ENCODE assay signal across 19 mouse cellular contexts in the genomic region with DNA sequence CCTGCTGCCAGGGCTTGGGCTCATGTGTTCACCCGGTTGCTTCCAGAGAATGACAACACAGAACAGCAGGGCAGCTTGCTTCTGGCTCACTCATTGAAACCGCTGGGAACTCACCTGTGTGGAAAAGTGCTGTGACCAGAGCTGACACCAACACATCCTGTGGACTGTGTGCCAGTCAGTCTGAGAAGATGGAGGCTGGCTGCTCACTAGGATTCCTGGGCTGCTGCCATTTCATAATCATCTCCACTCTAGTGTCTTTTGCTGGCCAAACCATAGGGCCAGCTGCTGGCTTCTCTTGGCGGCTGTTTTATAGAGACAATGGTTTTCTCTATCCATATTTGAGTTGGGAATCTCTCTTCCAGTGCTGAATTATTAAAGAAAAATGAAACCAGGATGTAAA.
"Had no signal": no experiment of that assay in that cellular context is flagged by ENCODE, and none has a peak within 500 bp of the region (broad histone marks: within the 10 kb centered on the region; RNA-seq: fewer than 3 reads in every experiment).

No protein-coding gene starts in this region.

- H3K4me3 ChIP-seq: left cerebral cortex, adult 2 months; limb, embryonic 12.5 days; liver, embryonic 13.5 days; lung, embryonic 15.5 days; megakaryocyte, embryonic 14.5 days; midbrain, embryonic 12.5 days; myocyte; neural tube, embryonic 12.5 days had no signal

- DNase-seq: kidney, adult 8-10 months; kidney, postnatal 25 days; liver; liver, embryonic 13.5 days; liver, postnatal 0 days; lung, postnatal 14 days; retina, postnatal 1 day; right cerebral cortex, postnatal 4 days; spleen, adult 18-20 months; thymus, adult 18-20 months; thymus, postnatal 14 days had no signal

- ATAC-seq: liver, postnatal 0 days had no signal

- H3K9ac ChIP-seq: limb, embryonic 12.5 days; liver, embryonic 13.5 days; liver, postnatal 0 days; lung, embryonic 15.5 days; midbrain, embryonic 12.5 days; neural tube, embryonic 12.5 days had no signal

- H3K4me1 ChIP-seq: limb, embryonic 12.5 days; liver, embryonic 13.5 days; lung, embryonic 15.5 days; megakaryocyte, embryonic 14.5 days; midbrain, embryonic 12.5 days; neural tube, embryonic 12.5 days had no signal

- H3K36me3 ChIP-seq: limb, embryonic 12.5 days; liver, embryonic 13.5 days; lung, embryonic 15.5 days; midbrain, embryonic 12.5 days; neural tube, embryonic 12.5 days had no signal

- H3K27me3 ChIP-seq: limb, embryonic 12.5 days; liver, embryonic 13.5 days; lung, embryonic 15.5 days; megakaryocyte, embryonic 14.5 days; neural tube, embryonic 12.5 days had no signal

- H3K9me3 ChIP-seq: limb, embryonic 12.5 days; liver, embryonic 13.5 days; lung, embryonic 15.5 days; midbrain, embryonic 12.5 days; neural tube, embryonic 12.5 days had no signal

- H3K27ac ChIP-seq: left cerebral cortex, adult 2 months; limb, embryonic 12.5 days; liver, embryonic 13.5 days; lung, embryonic 15.5 days; macrophage; midbrain, embryonic 12.5 days; neural tube, embryonic 12.5 days had no signal

- H3K4me2 ChIP-seq: limb, embryonic 12.5 days; liver, embryonic 13.5 days; lung, embryonic 15.5 days; midbrain, embryonic 12.5 days; neural tube, embryonic 12.5 days had no signal
